Mouse (Mus musculus): Measurements from ENCODE around the gene Sipa1.

DNA sequence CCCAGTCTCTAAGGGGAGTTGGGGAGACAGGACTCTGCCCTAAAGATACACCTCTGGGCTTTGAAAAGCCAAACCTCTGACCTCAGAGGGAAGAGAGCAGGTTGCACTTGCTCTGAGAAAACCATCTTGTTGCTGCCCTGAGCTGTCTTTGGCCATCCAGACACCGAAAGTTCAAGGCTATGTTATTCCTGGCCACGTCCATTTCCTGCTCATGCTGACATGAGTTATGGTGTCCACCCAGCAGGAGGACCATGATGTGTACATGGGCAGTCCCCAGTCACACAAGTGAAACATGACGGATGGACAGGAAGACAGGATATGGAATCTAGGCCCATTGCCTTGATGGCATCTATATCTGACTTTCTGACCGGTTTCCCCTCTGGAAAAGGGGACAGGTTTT lies 16.9 kb upstream of the Sipa1 start:
- no peak for TF ChIP-seq CTCF (IDR thresholded peaks at IDR 0.05; ENCODE audit: low read depth)
- no peak for TF ChIP-seq EP300 (optimal IDR thresholded peaks at IDR 0.05)

Data from stomach, postnatal 0 days (tissue).